Mouse (Mus musculus) erythroblast, embryonic 14.5 days (primary cell): Measurements from ENCODE around the gene Ifrd1.

Experiments
- GATA1 ChIP-seq: IDR thresholded peaks from 2 replicates; pipeline ENCODE4 v1.6.1; 2012; ENCODE audit warnings: low read length, inconsistent platforms, mixed read lengths
- TAL1 ChIP-seq: IDR thresholded peaks from 3 replicates; pipeline ENCODE4 v1.6.1; 2012; ENCODE audit warnings: low read length, inconsistent platforms, mixed read lengths

DNA sequence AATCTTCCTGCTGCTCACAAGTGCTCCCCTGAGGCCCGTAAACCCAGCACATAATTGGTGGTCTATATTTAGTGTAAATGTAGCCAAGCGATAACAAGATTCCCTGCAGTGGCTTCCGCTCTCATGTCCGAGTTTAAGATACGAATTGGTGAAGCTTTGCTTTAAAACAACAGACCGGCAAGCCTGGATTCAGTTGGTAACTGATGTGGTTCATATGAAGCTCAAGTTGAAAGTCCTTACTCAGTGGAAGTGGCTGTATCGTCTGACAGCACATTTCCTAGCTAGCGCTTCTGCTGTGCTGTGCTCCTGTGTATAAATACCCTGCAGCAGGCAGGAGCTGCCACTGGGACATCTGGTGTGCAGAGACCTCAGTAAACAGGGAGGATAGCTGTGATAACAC, 49.0 kb downstream of the Ifrd1 start, which contains the start of gene Lsmem1:
- TF ChIP-seq GATA1 (no peak), TAL1 (no peak)
